Mouse (Mus musculus) small intestine, adult 2 months (tissue): ENCODE results near the gene Clec2l.
"Not testable (repeated sequence)": the region's sequence is repeated elsewhere in the genome, so short reads cannot be mapped to it uniquely, and the experiment has no call there.

Experiments used
- CTCF ChIP-seq: fragments of 200-500 bp; IDR thresholded peaks from 2 replicates; pipeline ENCODE4 v1.5.1; 2012; ENCODE audit warnings: low read depth, mild to moderate bottlenecking, control low read depth, inconsistent platforms, low read length, moderate library complexity, mixed read lengths; ENCODE audit not compliant: insufficient replicate concordance, insufficient read length; ENCODE audit errors: extremely low read depth
- POLR2A ChIP-seq: fragments of 200-500 bp; IDR thresholded peaks from 2 replicates; pipeline ENCODE4 v1.6.1; 2012; ENCODE audit warnings: low read depth, mild to moderate bottlenecking, control low read depth, inconsistent platforms, low read length, moderate library complexity

DNA sequence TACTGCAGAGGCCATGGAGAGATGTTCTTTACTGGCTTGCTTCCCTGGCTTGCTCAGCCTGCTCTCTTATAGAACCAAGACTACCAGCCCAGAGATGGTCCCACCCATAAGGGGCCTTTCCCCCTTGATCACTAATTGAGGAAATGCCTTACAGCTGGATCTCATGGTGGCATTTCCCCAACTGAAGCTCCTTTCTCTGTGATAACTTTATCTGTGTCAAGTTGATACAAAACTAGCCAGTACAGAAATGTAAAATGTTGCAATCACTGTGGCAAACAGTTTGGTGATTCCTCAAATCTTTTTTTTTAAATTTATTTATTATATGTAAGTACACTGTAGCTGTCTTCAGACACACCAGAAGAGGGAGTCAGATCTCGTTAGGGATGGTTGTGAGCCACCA, 7.6 kb downstream of the Clec2l start:
- not testable (repeated sequence) for TF ChIP-seq POLR2A, CTCF
